Mouse (Mus musculus) C2C12 (cell line): ENCODE results near the gene Atxn3. TPM values are rescaled to one million over a fixed set of nuclear protein-coding genes. Genes with fewer than 3 reads are reported as not detected.

ENCODE experiments used
- H3K27me3 ChIP-seq: one replicate; pipeline ENCODE4 v1.6.1; 2011; ENCODE audit not compliant: control insufficient read depth, insufficient read depth, insufficient read length
- H3K36me3 ChIP-seq: one replicate; pipeline ENCODE4 v1.6.1; 2011; ENCODE audit not compliant: control insufficient read depth, insufficient read depth
- H3K4me3 ChIP-seq: one replicate; pipeline ENCODE4 v1.5.1; 2011; ENCODE audit warnings: mild to moderate bottlenecking, control low read depth; ENCODE audit not compliant: poor library complexity, insufficient read depth, severe bottlenecking
- H3K79me2 ChIP-seq: one replicate; pipeline ENCODE4 v1.6.1; 2011; ENCODE audit not compliant: control insufficient read depth, insufficient read depth
- H3K79me3 ChIP-seq: one replicate; pipeline ENCODE4 v1.6.1; 2011; ENCODE audit warnings: low read depth, control low read depth
- H3ac ChIP-seq: one replicate; pipeline ENCODE3; 2011; ENCODE audit warnings: low read depth; ENCODE audit not compliant: control insufficient read depth, insufficient read length
- CEBPB ChIP-seq: IDR thresholded peaks from one replicate; pipeline ENCODE4 v1.6.1; 2011; ENCODE audit warnings: low read depth, mild to moderate bottlenecking, control low read depth, moderate library complexity
- CTCF ChIP-seq: IDR thresholded peaks from one replicate; pipeline ENCODE4 v1.5.1; 2011; ENCODE audit not compliant: control insufficient read depth, insufficient read depth, insufficient read length
- FOSL1 ChIP-seq: IDR thresholded peaks from one replicate; pipeline ENCODE4 v1.8.0; 2011; ENCODE audit warnings: mild to moderate bottlenecking, low read length; ENCODE audit not compliant: poor library complexity, insufficient read depth, severe bottlenecking
- MAX ChIP-seq: IDR thresholded peaks from one replicate; pipeline ENCODE4 v1.6.1; 2011; ENCODE audit warnings: mild to moderate bottlenecking, control low read depth
- MYOD1 ChIP-seq: IDR thresholded peaks from one replicate; pipeline ENCODE4 v1.6.1; 2011; ENCODE audit warnings: low read depth; ENCODE audit not compliant: control insufficient read depth, insufficient read length
- MYOG ChIP-seq: IDR thresholded peaks from one replicate; pipeline ENCODE4 v1.6.1; 2011; ENCODE audit not compliant: control insufficient read depth, insufficient read length; ENCODE audit errors: extremely low read depth
- USF1 ChIP-seq: IDR thresholded peaks from one replicate; pipeline ENCODE4 v1.6.1; 2011; ENCODE audit warnings: low read depth, mild to moderate bottlenecking, control low read depth, moderate library complexity
- polyA plus RNA-seq: library from polyadenylated mRNA; unstranded; fragments of >200 nt; fragmentation: generic; extraction: Trizol; gene quantifications from one replicate; pipeline ENCODE4 v1.2.1, GENCODE M21; 2012; ENCODE audit warnings: missing spikeins

Gene Atxn3
- polyA plus RNA-seq, 1 experiment = 2.0 TPM

DNA sequence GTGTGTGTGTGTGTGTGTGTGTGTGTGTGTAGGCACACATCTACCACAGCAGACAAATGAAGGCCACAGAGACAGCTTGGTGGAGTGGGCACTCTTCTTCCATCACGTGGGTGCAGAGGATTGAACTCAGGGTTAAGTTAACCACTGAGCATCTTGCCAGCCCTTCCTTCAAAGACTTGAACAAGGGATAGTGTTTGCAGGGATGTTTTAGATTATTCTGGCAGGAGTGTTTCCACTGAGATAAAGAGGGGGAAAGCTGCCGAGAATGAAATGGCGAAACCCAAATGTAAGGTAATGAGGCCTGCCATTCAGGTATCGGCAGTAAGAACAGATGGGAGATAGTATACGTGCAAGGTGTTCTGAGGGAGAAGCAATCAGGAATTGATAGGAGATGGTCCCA, 20.1 kb upstream of the Atxn3 start:
- Histone ChIP-seq H3K79me3 (peaks cover 64% of the 10 kb centered on the region), H3ac (no peak overlapping the region), H3K36me3 (peaks cover 30% of the 10 kb centered on the region)

GRCm38 (mm10) chr12:101977404-101977915, 19.4 kb upstream of the Atxn3 start:
- peaks cover 92% of the 10 kb centered on the region for H3K79me2 ChIP-seq
- TF ChIP-seq CEBPB = no peak
- TF ChIP-seq CTCF = no peak
- TF ChIP-seq MAX = no peak
- TF ChIP-seq MYOG = no peak
- TF ChIP-seq MYOD1 = no peak
- TF ChIP-seq USF1 = no peak
- no peak for TF ChIP-seq FOSL1
- H3ac ChIP-seq = no peak overlapping the region
- peaks cover 23% of the 10 kb centered on the region for H3K36me3 ChIP-seq
- H3K79me3 ChIP-seq = peaks cover 70% of the 10 kb centered on the region
- peak overlapping the region; percentile 85 for H3K4me3 ChIP-seq
- H3K27me3 ChIP-seq = no peaks in the 10 kb centered on the region

More for the DNA sequence above, 20.1 kb upstream of the Atxn3 start:
- Histone ChIP-seq H3K27me3 (no peaks in the 10 kb centered on the region), H3K4me3 (no peak overlapping the region), H3K79me2 (peaks cover 85% of the 10 kb centered on the region)
- TF ChIP-seq FOSL1 (no peak), MAX (no peak), CTCF (no peak), CEBPB (no peak), USF1 (no peak), MYOD1 (no peak), MYOG (no peak)

DNA sequence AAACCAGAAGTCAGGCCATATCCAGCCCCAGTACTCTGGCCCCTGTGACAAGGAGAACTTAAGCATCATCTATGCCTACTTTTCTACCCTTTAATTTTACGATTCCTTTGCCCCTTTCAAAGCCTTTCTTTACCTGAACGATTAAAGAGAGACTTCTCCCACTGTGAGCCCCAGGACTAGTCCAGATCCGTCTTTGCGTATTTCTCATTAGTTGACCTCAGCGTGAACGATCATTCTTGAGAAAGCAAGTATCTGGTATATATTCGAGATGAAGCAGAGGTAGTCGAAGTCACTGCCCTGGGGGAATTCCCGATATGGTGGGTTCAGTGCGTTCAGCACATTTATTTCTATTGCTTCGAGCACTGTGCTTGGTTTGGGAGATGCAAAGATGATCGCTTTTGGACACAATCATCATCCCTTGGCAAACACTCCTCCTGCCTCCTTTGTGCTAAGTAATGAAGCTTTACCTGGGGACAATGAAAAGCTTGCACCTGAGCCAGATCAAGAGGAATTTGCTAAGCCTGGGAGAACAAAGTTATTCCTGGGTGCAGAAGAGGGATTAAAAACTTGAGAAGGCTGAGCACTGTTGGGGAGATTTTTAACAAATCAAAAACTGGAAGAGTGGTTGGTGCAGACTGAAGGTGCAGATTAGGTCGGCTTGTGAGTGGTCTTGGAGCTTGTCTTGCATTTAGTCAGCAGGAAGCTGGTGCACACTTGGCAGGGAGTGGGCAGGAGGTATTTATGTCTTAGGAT, 18.8 kb upstream of the Atxn3 start:
- Histone ChIP-seq H3ac (peak overlapping the region; percentile 97), H3K4me3 (peak overlapping the region; percentile 85), H3K27me3 (no peaks in the 10 kb centered on the region), H3K79me2 (peaks cover 97% of the 10 kb centered on the region), H3K36me3 (peaks cover 24% of the 10 kb centered on the region), H3K79me3 (peaks cover 75% of the 10 kb centered on the region)
- TF ChIP-seq FOSL1 = no peak
- no peak for TF ChIP-seq USF1
- no peak for TF ChIP-seq MYOG
- no peak for TF ChIP-seq MYOD1
- TF ChIP-seq MAX = no peak
- no peak for TF ChIP-seq CTCF
- TF ChIP-seq CEBPB = no peak

- H3K4me3 ChIP-seq = peak within 1 kb of the TSS; percentile 85
- peaks cover 84% of the 10 kb centered on the region for H3K79me3 ChIP-seq
- H3K79me2 ChIP-seq = peaks cover 98% of the 10 kb centered on the region
- TF ChIP-seq CTCF (no peak), FOSL1 (no peak), MYOG (no peak), MYOD1 (no peak), USF1 (no peak), MAX (no peak), CEBPB (no peak)
- H3K36me3 ChIP-seq = peaks cover 23% of the 10 kb centered on the region
- H3K27me3 ChIP-seq = no peaks in the 10 kb centered on the region
- H3ac ChIP-seq = peak within 1 kb of the TSS; percentile 97
These were observed 17.8 kb upstream of the Atxn3 start, which contains the start of gene Cpsf2 for GRCm38 (mm10) chr12:101975601-101976571. Gene Cpsf2 (plus strand): TSS chr12:101975988.

DNA sequence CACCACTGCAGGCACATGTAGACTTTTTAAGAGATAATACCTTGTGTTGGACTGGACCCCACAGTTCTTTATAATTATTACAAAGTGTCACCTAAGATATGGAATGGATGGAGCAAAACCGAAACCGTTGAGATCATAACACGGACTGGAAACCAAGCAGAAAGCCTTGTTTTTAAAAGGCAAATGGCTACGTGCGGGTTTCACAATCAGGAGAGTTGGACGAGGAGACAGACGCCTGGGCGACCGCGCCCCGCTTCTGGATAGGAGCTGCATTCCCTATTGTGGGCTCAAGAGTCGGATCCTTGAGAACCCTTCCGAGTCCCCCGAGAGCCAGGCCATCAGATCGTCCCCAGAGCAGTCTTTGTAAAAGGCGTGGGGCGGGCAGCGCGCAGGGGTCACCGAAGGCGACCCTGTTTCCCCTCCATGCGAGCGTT, 17.1 kb upstream of the Atxn3 start:
- no peaks in the 10 kb centered on the region for H3K27me3 ChIP-seq
- H3ac ChIP-seq = peak overlapping the region; percentile 97
- peaks cover 98% of the 10 kb centered on the region for H3K79me2 ChIP-seq
- H3K36me3 ChIP-seq = peaks cover 23% of the 10 kb centered on the region
- peaks cover 82% of the 10 kb centered on the region for H3K79me3 ChIP-seq
- peak overlapping the region; percentile 85 for H3K4me3 ChIP-seq
- no peak for TF ChIP-seq FOSL1
